Mouse (Mus musculus): ENCODE measurements around the gene Pifo. TPM values are rescaled to one million over a fixed set of nuclear protein-coding genes. Genes with fewer than 3 reads are reported as not detected.
"Not testable (repeated sequence)": the region's sequence is repeated elsewhere in the genome, so short reads cannot be mapped to it uniquely, and the experiment has no call there.

Pifo gene
- polyA plus RNA-seq (2012; ENCODE audit: insufficient read depth, low replicate concordance) = not detected in 2 replicates

- no peak for TF ChIP-seq GATA1 (IDR thresholded peaks at IDR 0.05; ENCODE audit: borderline replicate concordance, low read length)
- no peak for TF ChIP-seq FLI1 (IDR thresholded peaks at IDR 0.05; ENCODE audit: low read length)
- Histone ChIP-seq H3K9me3 (no peaks in the 10 kb centered on the region), H3K36me3 (replicated peaks; ENCODE audit: low read length) (no peaks in the 10 kb centered on the region)
Observed at GRCm38 (mm10) chr3:106014546-106014945, at the start of gene Pifo. Gene Pifo (minus strand): TSS chr3:106014646.

DNA sequence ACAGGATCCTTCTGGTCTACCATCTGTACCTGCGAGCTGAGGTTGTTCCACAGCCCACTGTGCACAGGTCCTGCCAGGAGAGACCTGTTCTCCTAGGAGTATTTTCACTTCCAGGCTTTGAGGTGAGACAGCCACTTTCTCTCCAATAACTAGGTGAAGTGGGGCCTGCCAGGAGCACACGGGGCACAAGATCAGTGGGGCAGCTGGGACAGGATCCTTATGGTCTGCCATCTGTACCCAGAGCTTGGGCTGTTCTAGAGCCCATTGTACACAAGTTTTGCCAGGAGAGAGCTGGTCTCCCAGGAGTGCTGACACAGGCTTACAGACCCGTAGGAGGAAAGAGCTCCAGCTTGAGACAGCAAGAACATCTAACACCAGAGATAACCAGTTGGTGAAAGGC is 43.5 kb upstream of the Pifo start:
- Histone ChIP-seq H3K4me1 (no peaks in the 10 kb centered on the region; the same call in 1 of the 2 replicates), H3K36me3 (replicated peaks; ENCODE audit: low read length) (no peaks in the 10 kb centered on the region), H3K4me3 (replicated peaks) (no peak overlapping the region), H3K27me3 (replicated peaks) (no peaks in the 10 kb centered on the region), H3K9me3 (no peaks in the 10 kb centered on the region)
- no peak for TF ChIP-seq FLI1 (IDR thresholded peaks at IDR 0.05; ENCODE audit: low read length)

More at GRCm38 (mm10) chr3:106014546-106014945, at the start of gene Pifo:
- no peak within 1 kb of the TSS for H3K4me3 ChIP-seq (replicated peaks)
- H3K4me1 ChIP-seq = peaks cover 12% of the 10 kb centered on the region
- peaks cover 5% of the 10 kb centered on the region for H3K27me3 ChIP-seq (replicated peaks)

- H3K4me3 ChIP-seq (replicated peaks) = no peak overlapping the region
- H3K4me1 ChIP-seq = no peaks in the 10 kb centered on the region
- H3K9me3 ChIP-seq = no peaks in the 10 kb centered on the region
- no peaks in the 10 kb centered on the region for H3K27me3 ChIP-seq (replicated peaks)
- no peak for TF ChIP-seq FLI1 (IDR thresholded peaks at IDR 0.05; ENCODE audit: low read length)
- TF ChIP-seq GATA1 (IDR thresholded peaks at IDR 0.05; ENCODE audit: borderline replicate concordance, low read length) = no peak
- H3K36me3 ChIP-seq (replicated peaks; ENCODE audit: low read length) = no peaks in the 10 kb centered on the region
Observed at GRCm38 (mm10) chr3:106051896-106052295, 37.5 kb upstream of the Pifo start.

DNA sequence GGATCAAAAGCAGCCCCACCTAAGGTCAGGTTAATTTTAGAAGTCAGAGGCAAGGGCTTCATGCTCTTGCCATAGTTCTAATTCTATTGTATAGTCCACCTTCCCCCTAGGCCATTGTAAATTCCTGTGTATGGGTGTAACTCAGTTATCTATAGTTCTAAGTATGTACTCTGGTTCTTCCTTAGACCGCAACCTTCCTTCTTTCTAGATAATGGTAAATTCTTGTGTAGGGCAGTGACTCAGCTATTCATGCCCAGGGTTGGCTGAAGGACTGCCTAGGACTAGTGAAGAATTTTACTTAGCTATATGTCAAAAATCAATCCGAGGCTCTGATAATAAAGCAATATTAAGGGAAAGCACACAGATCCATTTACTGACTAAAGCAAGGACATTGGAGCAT is 25.9 kb upstream of the Pifo start:
- TF ChIP-seq FLI1 (IDR thresholded peaks at IDR 0.05; ENCODE audit: low read length) (no peak), GATA1 (IDR thresholded peaks at IDR 0.05; ENCODE audit: borderline replicate concordance, low read length) (no peak)
- H3K36me3 ChIP-seq (replicated peaks; ENCODE audit: low read length) = no peaks in the 10 kb centered on the region

GRCm38 (mm10) chr3:106032781-106033180 is 18.3 kb upstream of the Pifo start, which contains the start of gene Chil5:
Gene Chil5 (minus strand): TSS chr3:106032814.
- H3K4me3 ChIP-seq (replicated peaks) = no peak within 1 kb of the TSS
- no peaks in the 10 kb centered on the region for H3K9me3 ChIP-seq
- H3K27me3 ChIP-seq (replicated peaks) = no peaks in the 10 kb centered on the region
- H3K4me1 ChIP-seq = peaks cover 4% of the 10 kb centered on the region
- TF ChIP-seq FLI1 (IDR thresholded peaks at IDR 0.05; ENCODE audit: low read length) = no peak
- no peak for TF ChIP-seq GATA1 (IDR thresholded peaks at IDR 0.05; ENCODE audit: borderline replicate concordance, low read length)
- no peaks in the 10 kb centered on the region for H3K36me3 ChIP-seq (replicated peaks; ENCODE audit: low read length)

More for the DNA sequence above, 25.9 kb upstream of the Pifo start:
- no peak overlapping the region for H3K4me3 ChIP-seq (replicated peaks)
- H3K9me3 ChIP-seq = no peaks in the 10 kb centered on the region
- peaks cover 22% of the 10 kb centered on the region for H3K4me1 ChIP-seq
- no peaks in the 10 kb centered on the region for H3K27me3 ChIP-seq (replicated peaks)

- Histone ChIP-seq H3K36me3 (replicated peaks; ENCODE audit: low read length) (no peaks in the 10 kb centered on the region), H3K27me3 (replicated peaks) (peaks cover 2% of the 10 kb centered on the region), H3K4me1 (no peaks in the 10 kb centered on the region), H3K9me3 (no peaks in the 10 kb centered on the region), H3K4me3 (replicated peaks) (no peak overlapping the region)
- TF ChIP-seq GATA1 (IDR thresholded peaks at IDR 0.05; ENCODE audit: borderline replicate concordance, low read length) (no peak), FLI1 (IDR thresholded peaks at IDR 0.05; ENCODE audit: low read length) (no peak)
Observed at GRCm38 (mm10) chr3:106024135-106024534, 9.7 kb upstream of the Pifo start.

DNA sequence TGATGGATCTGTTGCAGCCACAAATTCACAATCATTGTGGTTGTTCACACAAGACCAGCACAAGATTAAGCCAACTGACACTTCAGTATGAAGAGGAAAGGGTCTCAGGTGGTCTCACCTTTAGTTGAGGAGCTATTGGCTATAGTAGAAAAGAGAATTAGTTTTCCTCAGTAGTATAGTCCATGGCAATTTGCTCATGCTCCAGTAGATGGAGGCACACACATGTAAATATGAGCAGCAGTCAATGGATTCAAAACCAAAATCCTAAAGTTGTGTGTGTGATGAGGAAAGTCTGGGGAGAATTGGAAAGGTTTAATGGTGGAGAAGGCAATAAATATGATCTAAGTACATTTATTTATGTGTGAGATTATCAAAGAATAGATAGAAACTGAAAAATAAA is 7.4 kb upstream of the Pifo start:
- H3K27me3 ChIP-seq (replicated peaks) = peaks cover 4% of the 10 kb centered on the region
- no peak overlapping the region for H3K4me3 ChIP-seq (replicated peaks)
- TF ChIP-seq GATA1 (IDR thresholded peaks at IDR 0.05; ENCODE audit: borderline replicate concordance, low read length) = no peak
- no peak for TF ChIP-seq FLI1 (IDR thresholded peaks at IDR 0.05; ENCODE audit: low read length)
- H3K4me1 ChIP-seq = no peaks in the 10 kb centered on the region
- no peaks in the 10 kb centered on the region for H3K36me3 ChIP-seq (replicated peaks; ENCODE audit: low read length)
- H3K9me3 ChIP-seq = no peaks in the 10 kb centered on the region

- Histone ChIP-seq H3K4me1 (peaks cover 10% of the 10 kb centered on the region), H3K27me3 (replicated peaks) (peaks cover 10% of the 10 kb centered on the region)
- not testable (repeated sequence) for H3K4me3 ChIP-seq (replicated peaks); H3K9me3 ChIP-seq; H3K36me3 ChIP-seq (replicated peaks; ENCODE audit: low read length)
Observed at GRCm38 (mm10) chr3:106003360-106003759, 11.1 kb downstream of the Pifo start.

- Histone ChIP-seq H3K9me3 (no peaks in the 10 kb centered on the region), H3K4me3 (replicated peaks) (no peak overlapping the region), H3K27me3 (replicated peaks) (peaks cover 10% of the 10 kb centered on the region), H3K4me1 (peaks cover 10% of the 10 kb centered on the region), H3K36me3 (replicated peaks; ENCODE audit: low read length) (no peaks in the 10 kb centered on the region)
- TF ChIP-seq FLI1 (IDR thresholded peaks at IDR 0.05; ENCODE audit: low read length) (no peak), GATA1 (IDR thresholded peaks at IDR 0.05; ENCODE audit: borderline replicate concordance, low read length) (no peak)
Observed at GRCm38 (mm10) chr3:106001416-106002370, 12.8 kb downstream of the Pifo start.

- Histone ChIP-seq H3K9me3 (no peaks in the 10 kb centered on the region), H3K27me3 (replicated peaks) (peaks cover 10% of the 10 kb centered on the region), H3K4me1 (peaks cover 10% of the 10 kb centered on the region), H3K4me3 (replicated peaks) (peak overlapping the region; percentile 36), H3K36me3 (replicated peaks; ENCODE audit: low read length) (no peaks in the 10 kb centered on the region)
- TF ChIP-seq GATA1 (IDR thresholded peaks at IDR 0.05; ENCODE audit: borderline replicate concordance, low read length) (no peak), FLI1 (IDR thresholded peaks at IDR 0.05; ENCODE audit: low read length) (no peak)
Observed at GRCm38 (mm10) chr3:106000707-106001375, 13.6 kb downstream of the Pifo start.
